Mouse (Mus musculus): ENCODE measurements around the gene C1ql1.

Gene C1ql1

DNA sequence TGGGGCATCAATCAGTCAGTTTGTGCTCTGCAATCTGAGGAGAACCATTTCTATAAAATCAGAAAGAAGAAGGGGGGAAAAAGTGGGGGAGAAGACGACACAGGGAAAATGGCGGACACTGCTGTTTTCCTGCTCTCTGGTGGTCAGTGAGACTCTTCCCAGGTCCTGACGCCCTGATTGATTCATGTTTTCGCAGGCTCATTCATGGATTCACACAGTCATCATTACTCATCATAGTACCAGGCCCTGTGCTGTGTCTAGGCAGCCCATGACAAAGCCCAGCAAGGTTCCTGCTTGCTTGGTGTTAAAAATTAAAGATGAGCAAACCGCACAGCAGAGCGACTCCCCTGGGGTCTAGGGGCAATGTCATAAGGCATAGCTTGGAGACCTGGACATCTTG, 11.9 kb upstream of the C1ql1 start:
- DNase-seq (ENCODE audit: inconsistent ontology term) = no peak

DNA sequence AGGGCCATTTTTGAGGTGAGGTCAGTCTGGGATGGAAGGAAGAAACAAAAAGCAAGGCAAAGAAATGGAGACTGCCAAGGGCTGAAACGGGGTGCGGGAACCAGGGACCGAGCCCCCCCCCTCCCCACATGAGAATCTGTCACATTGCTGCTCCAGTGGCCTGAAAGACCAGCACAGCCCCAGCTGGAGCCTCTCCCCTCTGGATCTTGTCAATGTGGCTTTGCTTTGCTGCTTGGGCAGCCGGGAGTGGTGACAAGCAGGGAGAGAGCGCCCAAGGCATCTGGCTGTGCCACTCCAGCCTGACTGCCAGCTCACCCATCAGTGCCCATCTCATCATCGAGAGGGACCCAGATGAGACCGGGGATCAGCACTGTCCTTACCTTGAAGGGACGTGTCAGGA, 11.2 kb upstream of the C1ql1 start:
- no peak for DNase-seq (ENCODE audit: inconsistent ontology term)

GRCm38 (mm10) chr11:102956962-102957614, 10.6 kb upstream of the C1ql1 start:
- no peak for DNase-seq (ENCODE audit: inconsistent ontology term)

DNA sequence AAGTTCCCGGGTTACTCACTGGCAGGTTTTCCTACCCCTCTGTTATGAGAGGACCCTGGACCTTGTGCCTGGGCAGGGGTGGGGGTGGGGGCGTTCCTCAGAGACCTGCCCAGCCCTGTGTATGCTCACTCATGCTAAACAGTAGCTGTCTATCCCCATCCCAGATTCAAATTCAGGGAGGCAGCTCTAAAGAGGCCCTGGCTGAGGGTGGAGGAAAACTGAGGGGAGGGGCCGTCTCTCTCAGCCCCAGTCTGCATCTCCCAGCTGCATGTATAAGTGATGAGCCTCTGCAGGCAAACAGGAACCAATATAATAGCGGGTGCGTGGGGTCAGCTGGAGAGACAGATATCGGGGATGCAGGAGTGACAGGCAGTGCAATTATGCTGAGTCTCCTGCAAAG, 6.4 kb upstream of the C1ql1 start:
- no peak for DNase-seq (ENCODE audit: inconsistent ontology term)

DNA sequence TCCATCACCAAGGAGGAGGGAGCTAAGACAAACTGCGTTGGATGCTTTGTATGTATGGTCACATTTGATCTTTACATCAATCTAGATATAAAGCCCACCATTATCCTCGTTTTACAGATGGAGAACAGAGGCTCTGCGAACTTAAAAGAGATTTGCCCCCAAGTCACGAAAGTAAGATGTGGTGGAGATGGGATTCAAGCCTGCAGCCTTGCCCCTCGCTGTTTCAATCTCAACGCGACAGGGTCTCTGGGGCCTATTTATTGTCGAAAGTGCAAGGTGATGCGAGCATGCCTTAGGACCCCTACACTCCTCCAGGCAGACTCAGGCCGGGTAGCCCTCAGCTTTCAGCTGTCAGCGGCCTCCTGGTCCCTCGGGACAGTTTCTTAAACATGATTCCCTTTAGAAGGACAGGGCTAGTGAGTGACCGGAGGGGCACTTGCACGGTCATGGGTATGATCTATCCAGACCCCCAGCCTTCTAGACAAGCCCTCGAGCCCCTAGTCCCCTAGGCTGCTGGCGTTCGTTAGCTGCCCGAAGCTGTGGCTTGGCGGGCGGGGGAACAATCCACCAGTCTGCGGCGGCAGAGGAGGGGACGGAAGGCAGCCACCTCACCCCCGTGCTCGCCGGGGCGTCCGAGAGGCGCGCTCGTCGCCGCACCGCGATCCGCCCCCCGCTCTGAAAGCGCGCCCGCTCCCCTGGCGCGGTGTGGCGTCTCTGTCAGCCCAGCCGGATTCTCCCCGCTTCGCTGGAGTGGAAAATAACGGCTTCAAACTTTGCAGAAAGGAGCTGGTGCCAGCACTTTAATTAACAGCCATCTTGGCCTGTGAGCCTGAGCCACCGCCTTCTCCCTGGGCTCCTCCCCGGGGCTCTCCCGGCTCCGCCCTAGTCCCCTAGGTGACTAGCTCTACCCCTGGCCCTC, 1.8 kb upstream of the C1ql1 start:
- DNase-seq (ENCODE audit: inconsistent ontology term) = peak; percentile 74

- no peak for DNase-seq (ENCODE audit: inconsistent ontology term)
Measured at GRCm38 (mm10) chr11:102946992-102947343, 480 bp upstream of the C1ql1 start.

DNA sequence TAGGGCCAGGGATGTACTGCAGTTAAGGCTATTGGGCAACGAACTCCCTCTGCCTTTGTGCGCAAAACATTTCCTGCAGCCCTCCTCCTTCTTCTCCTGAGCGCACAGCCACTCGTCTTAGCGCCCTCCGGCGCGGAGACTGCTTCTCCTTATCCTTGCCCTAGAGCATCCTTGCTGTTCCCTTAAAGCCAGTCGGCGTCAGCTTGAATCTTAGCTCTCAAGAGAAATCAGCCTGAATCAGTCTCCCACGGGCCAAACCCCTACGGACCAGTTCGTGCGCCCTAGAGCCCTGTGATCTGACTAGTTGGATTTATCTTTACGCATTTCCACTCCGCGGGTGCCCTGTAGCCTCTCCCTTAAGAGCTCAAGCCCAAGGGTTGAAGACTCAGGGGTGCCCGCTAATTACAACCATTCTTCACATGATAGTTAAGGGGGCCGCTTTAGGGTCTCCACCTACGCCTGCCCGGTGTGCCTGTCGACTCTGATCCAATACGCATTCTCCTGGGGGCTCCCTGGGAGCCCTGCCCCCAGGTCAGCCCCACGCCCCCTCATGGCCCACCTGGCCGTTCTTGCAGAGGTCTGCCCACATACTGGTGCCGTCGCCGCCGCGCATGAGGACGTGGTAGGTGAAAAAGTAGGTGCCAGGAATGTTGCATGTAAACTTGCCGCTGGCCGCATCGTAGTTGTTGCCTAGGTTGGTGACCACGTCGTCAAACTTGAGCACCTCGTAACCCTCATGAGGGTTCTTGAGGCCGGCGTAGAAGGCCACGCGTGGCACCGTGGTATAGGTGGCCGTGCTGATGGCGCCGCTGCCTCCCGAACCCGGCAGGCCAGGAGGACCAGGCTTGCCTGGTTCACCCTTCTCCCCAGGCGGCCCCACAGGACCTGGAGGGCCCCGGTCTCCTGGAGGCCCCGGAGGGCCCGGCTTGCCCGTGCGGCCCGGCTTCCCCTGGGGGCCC, 903 bp downstream of the C1ql1 start:
- peak; percentile 55 for DNase-seq (ENCODE audit: inconsistent ontology term)

DNA sequence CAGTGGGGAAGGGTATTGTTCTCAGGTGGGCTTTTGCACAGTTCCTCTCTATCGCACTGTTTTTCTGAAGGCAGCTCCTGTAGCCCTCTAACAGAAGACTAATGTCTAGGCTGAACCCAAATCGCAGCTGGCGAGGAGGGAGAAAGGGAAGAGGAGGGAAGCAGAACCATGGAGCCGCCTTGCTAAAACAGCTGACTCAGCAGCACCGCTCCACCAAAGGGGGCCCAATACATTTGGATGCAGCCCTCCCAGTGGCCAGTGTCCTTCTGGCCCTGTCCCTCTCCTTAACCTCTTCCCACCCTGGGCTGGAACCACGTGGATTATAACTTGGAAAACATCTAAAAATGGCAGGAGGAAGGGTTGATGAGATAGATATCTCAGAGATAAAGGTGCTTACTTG, 5.3 kb downstream of the C1ql1 start:
- DNase-seq (ENCODE audit: inconsistent ontology term) = no peak

DNA sequence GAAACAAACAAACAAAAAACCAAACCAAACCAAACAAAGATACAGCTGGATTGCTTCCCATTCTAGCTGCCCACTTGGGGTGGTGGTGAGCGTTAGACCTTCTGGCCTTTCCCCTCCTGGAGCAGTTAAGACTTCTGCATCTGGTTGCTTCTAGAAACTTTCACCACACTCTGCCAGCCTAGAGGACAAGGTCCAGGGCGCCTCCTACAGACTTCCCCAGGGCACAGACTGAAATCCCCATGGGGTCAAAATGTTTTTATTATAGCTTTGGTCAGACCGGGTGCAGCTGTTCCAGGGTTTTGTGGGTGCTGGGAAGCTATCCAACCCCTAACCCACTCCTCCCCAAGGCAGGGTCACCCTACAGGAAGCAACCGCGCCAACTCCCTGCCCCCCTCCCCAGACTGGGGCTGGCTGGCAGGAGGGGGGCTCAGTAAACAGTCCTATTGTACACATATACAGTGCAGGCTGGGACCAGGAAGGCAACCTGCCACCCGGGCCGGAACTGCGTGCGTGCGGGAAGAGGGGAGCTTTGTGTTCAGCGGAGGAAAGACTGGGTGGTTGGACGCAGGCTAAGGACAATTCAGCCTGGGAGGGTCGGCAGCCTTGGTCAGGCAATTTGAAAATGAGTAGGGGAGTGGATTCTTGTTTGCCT, 7.3 kb downstream of the C1ql1 start:
- DNase-seq (ENCODE audit: inconsistent ontology term) = no peak

GRCm38 (mm10) chr11:102937529-102938182, 8.8 kb downstream of the C1ql1 start:
- no peak for DNase-seq (ENCODE audit: inconsistent ontology term)

DNA sequence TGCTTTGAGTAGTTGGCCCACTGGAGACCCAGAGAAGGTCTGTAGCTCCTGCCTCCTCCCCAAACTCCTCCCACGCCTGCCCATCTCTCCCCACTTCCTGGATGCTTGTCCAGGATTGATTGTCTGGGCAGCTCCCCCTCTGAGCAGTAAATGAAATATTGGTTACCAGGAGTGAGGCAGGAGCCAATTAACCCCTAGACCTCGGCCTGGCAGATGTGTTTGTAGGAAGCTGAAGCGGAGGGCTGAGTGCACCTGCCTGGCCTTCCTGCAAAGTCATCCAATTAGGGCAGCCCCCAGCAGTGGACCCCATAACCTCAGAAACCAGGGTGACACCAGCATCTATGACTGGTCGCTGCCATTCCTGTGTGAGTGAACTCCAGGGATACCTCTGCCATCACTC, 10.2 kb downstream of the C1ql1 start:
- no peak for DNase-seq (ENCODE audit: inconsistent ontology term)

- no peak for DNase-seq (ENCODE audit: inconsistent ontology term)
Measured at GRCm38 (mm10) chr11:102930672-102931071, 15.8 kb downstream of the C1ql1 start.

DNA sequence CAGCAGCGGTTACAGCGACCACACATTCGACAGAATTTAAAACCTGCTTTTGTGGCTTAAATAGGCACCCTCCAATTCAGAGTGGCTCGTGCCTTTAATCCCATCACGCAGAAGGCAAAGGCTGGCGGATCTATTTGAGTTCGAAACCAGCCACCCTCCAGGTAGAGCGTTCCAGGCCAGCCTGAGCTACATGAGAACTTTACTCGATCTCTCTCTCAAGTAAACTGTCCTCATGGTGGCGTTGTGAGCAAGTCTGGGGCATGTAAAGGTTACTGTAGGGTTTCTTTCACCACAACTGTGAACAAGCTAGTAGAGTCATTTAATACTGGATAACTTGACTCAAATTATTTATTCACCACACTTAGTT, 21.2 kb downstream of the C1ql1 start:
- DNase-seq (ENCODE audit: inconsistent ontology term) = no peak

DNA sequence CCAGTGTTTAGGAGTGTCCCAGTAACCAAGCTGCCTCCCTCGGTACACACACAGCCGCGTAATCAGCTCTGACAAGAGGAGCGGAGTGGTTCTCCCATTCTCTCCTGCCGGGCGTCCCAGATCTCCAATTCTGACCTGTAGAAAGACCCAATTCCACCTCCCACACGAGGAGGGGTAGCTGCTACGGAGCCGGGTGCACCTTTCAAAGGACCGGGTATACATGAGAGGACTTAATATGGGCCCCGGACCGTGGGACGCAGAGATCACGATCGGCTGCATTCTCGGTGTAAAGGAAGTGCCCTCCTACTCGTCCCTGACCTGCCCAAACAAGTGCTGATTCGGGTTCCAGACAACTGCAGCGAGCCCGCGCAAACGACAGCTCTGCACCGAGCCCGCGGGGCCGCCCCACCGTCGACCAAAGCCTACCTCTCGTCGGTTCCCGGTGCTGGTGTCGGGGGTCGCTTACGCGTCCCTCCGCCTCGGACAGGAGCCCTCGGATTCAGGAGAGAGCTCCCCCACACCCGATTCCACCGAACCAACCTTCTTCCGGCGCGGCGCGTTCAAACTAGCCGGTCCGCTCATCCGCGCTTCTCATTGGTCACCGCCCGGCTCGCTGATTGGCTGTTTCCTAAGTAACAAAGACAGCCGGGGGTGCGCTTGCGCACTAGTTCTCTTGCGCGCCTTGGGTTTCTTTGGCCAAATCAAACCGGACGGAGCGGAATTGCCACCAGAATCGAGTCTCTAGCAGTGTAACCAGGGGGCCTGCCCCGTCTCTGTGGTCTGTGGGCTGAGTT, 21.7 kb downstream of the C1ql1 start, which contains the start of gene Kif18b:
Gene Kif18b (minus strand): TSS at position 568 of the 794 bp plus-strand sequence.
- DNase-seq (ENCODE audit: inconsistent ontology term) = peak; percentile 98

- no peak for DNase-seq (ENCODE audit: inconsistent ontology term)
Measured at GRCm38 (mm10) chr11:102921491-102921890, 25.0 kb downstream of the C1ql1 start.

GRCm38 (mm10) chr11:102918077-102918476, 28.4 kb downstream of the C1ql1 start:
- DNase-seq (ENCODE audit: inconsistent ontology term) = no peak

GRCm38 (mm10) chr11:102915380-102915779, 31.1 kb downstream of the C1ql1 start:
- DNase-seq (ENCODE audit: inconsistent ontology term) = no peak

DNA sequence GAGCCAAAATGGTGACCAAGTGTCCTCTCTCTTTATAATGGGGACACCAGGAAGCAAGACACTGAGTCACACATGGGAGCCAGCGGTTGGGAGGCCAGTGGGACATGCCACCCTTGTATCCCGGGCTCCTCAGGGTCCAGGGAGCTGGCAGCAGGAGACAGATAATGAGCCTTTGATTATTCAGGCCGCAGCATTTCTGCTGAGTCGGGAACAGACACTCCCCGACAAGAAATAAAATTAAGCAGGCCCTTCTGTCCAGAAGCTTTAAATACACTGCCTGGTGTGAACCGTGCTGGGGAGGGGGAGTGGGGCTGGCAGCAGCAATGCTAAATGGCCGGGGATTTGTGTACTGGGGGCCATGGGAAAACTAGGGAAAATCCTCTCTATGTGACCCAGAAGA, 35.1 kb downstream of the C1ql1 start:
- peak; percentile 53 for DNase-seq (ENCODE audit: inconsistent ontology term)

GRCm38 (mm10) chr11:102903654-102904053, 42.8 kb downstream of the C1ql1 start:
- no peak for DNase-seq (ENCODE audit: inconsistent ontology term)

- no peak for DNase-seq (ENCODE audit: inconsistent ontology term)
Measured at GRCm38 (mm10) chr11:102902107-102902506, 44.4 kb downstream of the C1ql1 start.
